Mouse (Mus musculus) NIH3T3 (cell line): ENCODE measurements around the gene Terb1.

Source experiments
- DNase-seq: peaks from one replicate; pipeline ENCODE4 v3.0.0-alpha.2; 2012; ENCODE audit warnings: low read depth

The Terb1 gene

DNA sequence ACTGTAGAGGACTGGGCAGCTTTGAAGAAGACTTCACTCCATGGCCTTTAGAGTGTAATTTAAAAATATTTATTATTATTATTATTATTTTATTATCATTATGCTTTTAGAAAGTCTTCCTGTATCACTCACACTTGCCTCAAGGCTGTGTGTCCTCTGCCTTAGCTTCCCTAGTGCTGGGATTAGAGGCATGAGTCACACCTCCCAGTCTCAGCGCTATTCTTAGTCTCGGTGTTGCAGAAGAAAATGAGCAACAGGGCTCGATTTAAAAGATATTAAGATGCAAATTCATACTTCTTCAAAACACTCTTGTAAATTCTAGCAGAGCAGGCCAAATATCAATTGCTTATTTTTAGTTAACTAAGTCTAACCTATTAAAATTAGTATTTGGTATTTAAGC lies 60.9 kb downstream of the Terb1 start:
- DNase-seq: peak; percentile 61

DNA sequence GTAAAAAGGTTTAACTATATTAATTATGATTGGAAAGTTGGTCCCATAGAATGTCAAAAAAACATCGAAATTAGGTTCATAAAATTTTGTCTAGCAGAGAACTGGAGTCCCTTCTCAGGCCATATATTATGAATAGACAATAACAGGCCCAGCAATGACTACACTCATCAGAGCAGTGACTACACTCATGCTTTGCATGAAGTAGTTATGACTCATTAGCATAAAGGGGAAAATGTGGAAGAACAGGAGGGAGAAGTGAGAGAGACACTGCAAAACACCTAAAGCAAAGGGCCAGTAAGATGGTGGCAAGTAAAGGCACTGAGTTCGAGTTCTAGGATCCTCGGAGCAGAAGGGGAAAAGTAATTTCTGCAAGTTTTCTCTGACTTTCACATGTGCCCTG lies 63.7 kb downstream of the Terb1 start:
- no peak for DNase-seq

DNA sequence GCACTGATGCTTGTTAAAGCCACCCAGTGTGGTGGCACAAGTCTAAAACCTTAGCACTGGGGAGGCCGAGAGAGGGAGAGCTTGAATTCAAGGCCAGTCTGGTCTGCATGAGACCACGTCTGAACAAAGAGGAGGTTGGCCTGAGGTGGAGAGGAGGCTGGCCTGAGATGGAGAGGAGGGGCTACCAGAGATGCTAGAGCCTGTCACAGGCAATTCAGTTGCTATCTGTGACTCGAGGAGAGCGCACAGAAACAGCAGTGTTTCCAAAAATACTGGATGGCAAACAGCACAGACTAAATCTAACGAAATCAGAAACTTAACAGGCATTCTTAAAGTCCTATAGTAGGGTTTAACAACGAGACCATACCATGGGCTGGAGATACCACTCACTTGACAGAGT lies 64.5 kb downstream of the Terb1 start:
- DNase-seq: no peak

DNA sequence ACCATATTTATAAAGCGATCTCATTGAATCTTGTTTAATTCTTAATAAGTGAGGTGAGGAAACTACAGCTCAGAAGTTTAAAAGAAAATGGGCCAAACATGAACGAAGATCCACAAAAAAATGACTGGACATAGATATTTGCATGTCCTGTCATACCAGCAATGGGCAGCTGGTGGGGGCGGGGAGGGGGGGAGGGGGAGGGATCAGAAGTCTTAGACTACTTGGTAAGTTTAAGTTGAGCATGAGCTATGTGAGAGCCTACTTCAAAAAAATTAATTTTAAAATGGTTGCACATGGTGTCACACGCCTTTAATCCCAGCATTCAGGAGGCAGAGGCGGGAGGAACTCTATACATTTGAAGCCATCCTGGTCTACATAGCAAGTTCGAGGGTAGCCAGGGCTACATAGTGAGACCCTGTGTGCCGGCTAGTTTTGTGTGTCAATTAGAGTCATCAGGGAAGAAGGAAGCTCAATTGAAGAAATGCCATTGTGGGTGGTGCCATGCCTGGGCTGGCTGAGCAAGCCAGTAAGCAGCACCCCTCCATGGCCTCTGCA lies 66.5 kb downstream of the Terb1 start:
- DNase-seq: no peak

DNA sequence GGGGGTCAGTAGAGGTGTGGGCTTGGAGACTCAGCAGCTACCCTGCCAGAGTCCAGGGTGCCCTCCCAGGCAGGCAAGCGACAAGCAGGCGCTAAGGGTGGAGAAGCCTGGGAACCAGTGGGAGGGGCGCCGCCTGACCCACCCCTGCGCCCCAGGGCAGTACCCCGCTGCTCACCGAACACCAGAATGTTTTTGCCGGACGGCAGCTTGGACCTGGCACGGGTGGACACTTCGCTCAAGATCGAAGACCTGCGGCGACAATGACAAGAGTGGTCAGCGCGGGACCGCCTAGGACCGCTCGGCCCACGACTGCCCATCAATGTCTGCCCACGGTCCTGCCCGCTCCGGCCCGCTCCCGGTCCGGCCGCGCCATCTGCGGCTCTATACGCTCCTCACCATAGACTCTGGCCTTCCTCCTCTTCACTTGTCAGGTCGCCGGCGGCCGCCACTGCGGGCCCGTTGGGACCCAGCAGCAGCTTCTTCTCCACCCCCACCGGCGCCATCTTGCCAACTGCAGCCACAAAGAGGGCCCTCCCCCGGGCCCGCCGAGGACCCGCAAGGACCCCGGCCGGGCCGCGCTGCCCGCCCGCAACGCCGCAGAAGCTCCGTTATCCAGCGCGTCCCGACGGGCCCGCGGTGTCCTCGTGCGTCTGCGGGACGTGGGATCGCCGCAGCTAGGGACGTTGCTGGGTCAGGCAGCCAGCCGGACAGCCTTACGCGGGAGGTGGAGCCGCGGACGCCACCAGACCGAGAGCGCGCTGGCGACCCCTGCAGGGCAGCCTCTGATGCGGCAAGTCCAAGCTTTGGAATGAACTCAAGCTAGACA lies 67.2 kb downstream of the Terb1 start, which contains the start of gene Dync1li2:
TSS of gene Dync1li2 (minus strand) at position 749 of the 826 bp plus-strand sequence.
- DNase-seq: peak; percentile 96

DNA sequence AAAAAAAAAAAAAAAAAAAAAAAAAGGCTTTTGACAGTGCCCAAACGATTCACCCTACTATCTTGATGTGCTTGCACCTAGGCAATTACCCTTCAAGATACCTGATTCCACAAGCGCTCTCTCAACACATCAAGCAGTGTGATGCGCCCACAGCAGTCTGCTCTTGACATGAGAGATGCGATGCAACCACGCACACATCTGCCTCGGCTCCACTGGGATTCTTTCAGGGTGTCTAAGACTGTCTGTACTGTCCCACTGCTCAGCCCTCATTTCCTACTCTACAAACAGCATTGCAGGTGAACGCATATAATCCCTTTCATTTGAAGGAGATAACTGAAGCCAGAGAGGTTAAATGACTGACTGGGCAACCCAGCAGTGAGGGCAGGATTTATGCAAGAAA lies 68.1 kb downstream of the Terb1 start:
- no peak for DNase-seq

DNA sequence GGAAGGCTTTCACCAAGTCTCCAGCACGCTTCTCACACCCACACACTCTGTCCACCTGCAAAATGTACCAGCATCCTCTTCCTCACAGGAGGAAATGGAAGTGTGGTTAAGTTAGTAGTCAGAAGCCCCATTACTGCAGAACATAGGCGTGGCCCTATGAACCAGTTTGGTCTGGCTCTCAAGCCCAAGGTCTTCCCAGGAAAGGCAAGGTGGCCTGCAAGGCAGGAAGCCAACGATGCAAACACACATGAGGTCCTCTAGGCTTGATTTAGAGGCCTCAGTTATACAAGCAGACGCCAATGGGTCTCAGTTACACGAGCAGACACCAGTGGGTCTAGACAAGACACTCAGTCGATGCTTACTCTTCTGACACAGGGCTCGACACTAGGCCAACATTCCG lies 70.2 kb downstream of the Terb1 start:
- DNase-seq: no peak

DNA sequence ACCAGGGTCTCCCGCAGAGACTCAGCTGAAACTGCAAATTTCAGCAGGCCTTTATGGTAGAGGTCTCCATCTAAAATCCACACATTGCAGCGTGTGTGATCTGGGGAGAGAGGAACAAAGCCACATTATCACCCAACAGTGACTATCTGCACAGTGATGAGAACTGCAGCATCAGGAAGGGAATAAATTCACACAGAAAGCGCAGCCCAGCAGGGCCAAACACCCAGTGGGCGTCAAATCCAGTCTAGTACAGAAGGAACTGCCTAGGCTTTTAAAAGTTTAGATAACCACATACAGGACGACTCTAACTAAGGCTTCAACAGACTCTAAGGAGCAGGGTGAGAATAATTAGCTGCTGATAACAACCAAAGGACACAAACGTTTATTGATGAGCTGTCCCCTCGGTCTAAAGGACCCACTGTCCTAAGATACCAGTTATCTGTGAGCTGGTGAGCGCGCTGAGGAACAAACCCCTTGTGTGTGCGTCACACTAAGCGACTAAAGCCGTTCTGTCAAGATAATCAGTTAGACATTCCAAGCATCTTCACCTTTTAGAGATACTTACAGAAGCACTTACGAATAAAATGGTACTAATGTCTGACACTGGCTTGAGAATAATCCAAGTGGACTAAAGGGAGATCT lies 72.1 kb downstream of the Terb1 start:
- DNase-seq: no peak

DNA sequence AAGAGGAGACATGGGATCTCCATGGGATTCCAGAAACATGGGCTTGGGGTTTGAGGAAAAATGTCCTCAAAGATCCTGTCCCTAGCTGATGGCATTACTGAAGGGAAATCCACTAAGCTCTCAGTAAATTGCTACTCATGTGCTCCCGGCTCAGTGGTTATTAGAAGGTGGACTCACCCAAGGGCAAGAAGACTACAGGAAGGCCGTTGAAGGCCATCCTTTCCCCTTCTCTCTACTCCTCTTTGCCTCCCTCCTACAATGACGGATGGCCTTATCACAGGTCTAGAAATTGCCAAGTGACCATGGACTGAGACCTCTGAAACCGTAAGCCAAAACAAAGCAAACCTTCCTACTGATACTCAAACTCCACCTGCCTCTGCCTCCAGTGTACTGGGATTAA lies 73.1 kb downstream of the Terb1 start:
- DNase-seq: no peak

DNA sequence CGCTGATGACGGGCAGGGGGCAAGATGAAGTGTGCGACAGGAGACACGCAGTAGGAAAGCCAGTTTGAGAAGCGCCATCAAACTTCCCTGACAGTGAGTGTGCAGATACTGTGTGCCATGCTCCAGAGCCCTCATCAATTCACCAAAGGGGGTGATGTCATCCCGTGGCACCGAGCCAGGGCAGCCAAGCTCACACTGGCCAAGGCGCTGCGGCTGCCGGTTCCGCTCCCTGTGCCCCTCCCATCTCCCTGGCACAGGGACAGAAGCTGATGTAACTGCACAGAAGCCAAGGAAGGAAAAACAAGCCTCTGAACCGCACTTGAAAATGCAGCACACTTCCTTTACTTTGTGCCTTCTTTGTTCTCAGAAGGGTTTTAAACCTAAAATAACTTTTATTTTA lies 73.7 kb downstream of the Terb1 start:
- peak; percentile 97 for DNase-seq

DNA sequence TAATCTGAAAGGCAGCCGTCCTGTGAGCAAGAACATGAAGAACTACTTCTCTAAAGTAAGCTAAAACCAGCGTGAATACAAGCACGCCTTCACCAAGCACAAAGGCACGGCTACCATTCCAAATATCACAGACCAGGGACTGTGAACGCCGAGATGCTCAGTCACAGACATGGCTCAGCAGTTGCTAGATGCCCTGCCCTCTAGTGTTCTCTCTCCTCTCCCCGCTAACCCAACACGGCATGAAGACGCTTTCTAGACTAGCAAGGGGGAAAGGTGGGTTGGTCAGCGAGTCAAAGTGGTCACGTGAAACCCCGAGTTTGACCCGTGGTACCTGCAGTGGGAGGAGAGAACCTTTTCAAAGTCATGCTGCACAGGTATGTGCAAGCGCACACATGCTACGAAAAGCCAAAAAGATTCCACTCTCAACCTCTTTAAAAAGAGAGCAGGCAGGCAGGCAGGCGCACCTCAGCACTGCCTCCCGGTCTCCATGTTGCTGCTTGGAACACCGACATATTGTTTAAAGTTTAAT lies 74.8 kb downstream of the Terb1 start:
- no peak for DNase-seq

DNA sequence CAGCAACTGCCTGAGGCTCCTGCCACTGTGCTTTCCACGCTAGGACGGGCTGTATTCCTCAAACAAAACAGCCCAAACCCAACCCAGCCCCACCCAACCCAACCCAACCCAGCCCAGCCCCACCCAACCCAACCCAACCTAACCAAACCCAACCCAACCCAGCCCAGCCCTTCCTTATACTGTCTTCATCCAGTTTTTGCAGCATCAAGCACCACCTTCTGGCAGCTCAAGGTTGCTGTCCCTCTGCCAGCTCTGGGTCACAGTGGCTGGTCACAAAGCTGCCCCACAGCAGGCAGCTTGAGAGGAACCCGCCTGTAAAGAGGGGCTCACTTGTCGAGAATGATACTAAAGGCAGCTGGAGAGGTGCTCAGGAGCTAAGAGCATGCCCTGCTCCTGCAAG lies 75.4 kb downstream of the Terb1 start:
- DNase-seq: no peak

DNA sequence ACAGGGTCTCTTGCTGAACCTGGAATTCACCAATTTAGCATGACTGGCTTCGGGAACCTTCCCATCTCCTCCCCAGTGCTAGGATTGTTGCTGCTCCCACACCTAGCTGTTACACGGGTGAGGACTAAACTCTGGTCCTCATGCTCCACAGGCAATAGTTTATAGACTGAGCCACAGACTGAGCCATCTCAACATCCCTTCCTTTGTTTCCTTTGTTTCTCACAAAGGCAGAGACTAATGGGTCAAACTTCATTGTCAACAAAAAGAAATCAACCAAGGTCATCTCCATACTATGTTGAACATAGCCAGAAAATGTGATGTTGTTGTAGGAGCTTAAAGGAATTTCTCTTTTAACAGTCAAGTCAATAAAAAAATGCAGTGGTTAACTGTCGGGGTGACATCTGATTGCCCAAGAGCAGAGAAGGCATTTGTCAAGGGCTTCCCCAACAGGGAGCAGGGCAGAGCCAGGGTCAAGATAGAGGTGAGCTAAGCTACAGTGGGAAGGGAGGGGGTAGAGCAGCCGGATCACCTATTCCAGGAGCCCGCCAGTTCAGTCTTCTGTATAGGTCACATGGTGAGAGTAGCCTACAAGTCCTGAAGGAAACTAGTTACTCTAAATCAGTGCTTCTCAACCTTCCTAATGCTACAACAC lies 76.4 kb downstream of the Terb1 start:
- no peak for DNase-seq

DNA sequence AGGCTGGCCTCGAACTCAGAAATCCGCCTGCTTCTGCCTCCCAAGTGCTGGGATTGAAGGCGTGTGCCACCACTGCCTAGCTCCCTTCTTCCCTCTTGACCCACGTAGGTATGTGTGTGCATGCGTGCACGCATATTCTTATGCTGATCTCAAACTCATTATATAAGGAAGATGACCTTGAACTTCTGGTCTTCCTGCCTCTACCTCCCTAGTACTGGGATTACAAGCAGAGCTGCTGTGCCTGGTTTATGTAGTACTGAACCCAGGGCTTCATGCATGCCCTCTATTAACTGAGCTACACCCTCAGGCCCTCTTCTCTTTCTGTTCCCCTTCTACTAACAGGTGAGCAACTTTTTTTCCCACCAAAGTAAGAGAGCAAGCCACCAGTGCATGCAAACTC lies 77.1 kb downstream of the Terb1 start:
- DNase-seq: no peak

DNA sequence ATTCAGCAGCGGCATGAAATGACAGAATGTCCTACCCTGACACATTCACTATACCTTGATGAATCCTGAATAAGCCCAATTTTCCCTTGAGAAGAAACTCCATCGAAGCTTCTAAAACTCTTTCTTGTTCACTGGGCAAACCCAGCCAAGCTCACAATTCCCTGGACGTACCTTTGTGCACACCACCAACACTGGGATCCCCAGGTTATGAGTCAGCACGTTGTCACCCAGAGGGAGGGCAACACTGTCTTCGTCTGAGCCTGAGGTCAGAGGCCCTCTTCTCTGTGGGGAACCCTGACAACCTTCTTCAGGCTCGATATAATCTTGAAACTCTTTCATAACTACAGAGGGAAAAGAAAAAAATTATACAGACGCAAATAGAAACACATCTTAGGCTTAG lies 79.5 kb downstream of the Terb1 start:
- no peak for DNase-seq

DNA sequence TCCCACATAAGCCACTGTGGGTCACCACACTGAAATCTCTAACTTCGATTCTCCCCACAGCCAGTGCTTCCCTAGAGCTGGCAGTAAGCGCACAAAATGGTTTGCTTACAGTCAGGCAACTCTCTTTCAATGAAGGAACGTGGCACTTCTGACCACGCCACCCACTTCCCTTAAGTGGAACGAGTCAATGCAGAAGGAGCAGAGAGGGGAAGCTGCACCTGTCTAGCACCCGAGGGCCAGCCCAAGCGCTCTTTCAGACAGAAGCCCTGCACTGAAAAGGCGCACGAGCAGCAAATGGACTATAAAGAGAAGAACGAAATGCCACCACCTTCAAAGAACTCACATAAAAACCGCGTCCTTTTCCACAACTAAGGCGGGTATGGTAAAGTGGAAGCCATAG lies 82.0 kb downstream of the Terb1 start:
- DNase-seq: no peak

DNA sequence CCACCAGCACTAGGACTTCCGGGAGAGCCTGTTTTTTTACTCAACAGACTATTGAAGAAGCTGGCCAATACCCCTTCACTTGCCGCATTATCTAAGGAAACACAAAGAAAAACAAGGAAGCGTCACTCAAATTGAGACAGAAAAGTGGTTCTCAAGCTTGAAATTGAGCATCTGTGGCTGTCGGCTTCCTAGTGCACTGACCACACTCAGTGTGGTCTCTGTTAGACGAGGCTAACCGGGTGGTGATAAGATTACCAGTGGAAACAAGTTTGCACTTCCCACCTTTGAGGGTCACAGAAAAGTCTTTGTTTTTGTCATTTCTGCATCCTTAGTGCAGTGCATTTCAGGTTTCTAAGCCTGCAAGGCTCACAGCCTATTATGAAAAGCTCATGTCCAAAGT lies 87.4 kb downstream of the Terb1 start:
- no peak for DNase-seq

DNA sequence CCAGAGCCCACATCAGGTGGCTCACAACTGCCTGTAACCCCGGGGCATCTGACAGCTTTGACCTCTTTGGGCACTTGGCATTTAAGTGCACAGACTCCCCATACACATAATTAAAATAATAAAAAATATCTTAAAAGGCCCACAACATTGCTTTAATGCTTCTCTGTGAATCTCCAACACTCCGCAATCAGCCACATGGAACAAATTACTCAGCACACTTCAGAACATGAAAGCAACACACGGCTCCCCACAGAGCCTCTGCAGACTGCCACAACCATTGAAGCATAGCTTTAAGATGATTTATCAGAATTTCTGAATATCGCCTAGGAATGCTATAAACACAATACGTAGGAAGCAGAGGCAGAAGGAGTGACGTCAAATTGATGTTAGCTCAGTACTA lies 93.7 kb downstream of the Terb1 start:
- no peak for DNase-seq

DNA sequence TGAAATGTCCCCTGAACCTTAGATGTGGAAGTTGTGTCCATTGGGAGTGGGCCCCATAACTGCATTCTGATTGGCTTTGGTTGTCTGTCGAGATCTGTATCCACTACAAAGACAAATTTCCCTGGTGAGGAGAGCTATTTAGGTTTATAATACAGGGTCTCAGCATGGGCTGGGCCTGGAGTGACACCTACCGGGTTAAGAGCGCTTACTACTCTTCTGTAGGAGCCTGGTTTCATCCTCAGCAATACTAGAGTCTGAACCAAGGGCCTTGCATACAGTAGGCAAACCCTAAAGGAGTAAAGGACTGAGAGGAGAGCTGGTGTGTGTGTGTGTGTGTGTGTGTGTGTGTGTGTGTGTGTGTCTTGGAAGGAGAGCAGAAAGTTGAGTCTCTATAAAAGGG lies 95.5 kb downstream of the Terb1 start:
- no peak for DNase-seq

DNA sequence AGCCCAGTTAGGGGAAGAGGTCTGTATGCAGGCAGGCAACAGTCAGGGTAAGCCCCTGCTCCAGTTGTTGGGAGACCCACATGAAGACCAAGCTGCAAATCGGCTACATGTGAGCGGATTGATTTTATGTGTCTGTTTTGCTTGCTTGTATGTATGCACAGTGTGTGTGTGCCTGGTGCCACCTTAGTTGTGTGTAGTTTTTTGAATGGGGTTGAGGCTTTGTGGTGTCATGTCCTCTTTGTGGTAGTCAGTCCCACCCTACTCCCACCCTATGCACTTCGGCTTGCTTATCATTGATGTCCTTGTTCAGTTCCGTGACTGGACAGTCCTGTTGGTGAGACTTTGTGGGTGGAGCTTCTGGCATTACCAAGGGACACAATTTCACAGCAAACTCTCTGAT lies 95.9 kb downstream of the Terb1 start:
- DNase-seq: no peak

DNA sequence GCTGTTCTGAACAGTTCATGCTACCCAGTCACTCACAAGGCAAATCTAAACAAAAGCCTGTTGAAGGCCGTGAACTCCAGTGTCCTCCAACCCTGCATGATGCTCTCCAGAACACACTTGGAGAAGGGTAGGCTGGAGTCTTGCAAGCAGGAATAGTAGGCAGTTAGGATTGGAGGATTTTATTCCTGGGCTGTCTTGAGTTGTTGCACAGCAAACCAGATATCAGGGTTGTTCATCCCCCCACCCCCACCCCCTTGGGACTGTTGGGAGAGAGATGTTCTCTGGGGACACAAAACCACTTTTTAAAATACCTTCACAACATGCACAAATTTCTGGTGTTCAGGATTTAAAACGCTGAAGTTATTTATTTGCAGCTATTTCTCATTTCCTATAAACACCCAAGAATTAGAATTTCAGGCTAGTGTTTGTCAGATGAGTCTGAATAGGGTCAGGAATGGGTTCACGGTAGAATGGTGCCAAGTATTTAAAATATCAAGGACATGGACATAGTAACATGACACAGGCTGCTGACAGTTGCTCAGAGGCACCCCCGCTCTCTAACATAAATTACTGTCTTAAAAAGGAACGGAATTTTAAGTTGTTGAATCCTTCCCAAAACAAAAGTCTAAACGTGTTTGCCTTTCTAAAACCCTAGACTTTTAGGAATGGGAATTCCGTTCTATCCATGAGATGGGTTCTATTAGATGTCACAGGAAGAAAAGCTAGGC lies 96.7 kb downstream of the Terb1 start:
- DNase-seq: peak; percentile 55

DNA sequence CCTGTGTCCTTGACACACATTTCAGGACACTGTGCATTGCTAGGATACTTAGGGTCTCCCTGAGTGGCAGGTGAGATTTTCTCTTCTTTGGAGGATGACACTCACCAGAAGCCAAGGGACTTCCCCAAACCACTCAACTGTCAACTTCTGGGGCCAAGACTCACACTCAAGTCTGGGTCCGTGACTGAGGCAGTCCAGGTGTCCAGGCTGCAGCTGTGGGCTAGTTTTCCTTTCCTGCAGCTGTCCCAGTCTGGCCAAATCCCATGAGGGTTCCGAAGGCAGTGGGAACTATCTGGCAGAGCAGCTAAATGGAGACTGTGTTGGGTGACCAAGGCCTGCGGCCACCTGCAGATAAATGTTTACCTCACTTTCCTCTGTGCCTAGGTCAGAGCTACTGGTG lies 97.7 kb downstream of the Terb1 start:
- no peak for DNase-seq
